Mouse (Mus musculus): Measurements from ENCODE around the gene Ggta1.

- TF ChIP-seq POLR2A (IDR thresholded peaks at IDR 0.05; ENCODE audit: low read depth, low read length) (no peak), CTCF (IDR thresholded peaks at IDR 0.05; ENCODE audit: extremely low read depth, insufficient read depth, insufficient read length, insufficient replicate concordance) (no peak)
Measured at GRCm38 (mm10) chr2:35448215-35448913, 14.7 kb downstream of the Ggta1 start.
